Mouse (Mus musculus): ENCODE results near the gene Wdfy3.
"Not testable (repeated sequence)": the region's sequence is repeated elsewhere in the genome, so short reads cannot be mapped to it uniquely, and the experiment has no call there.

The Wdfy3 gene

DNA sequence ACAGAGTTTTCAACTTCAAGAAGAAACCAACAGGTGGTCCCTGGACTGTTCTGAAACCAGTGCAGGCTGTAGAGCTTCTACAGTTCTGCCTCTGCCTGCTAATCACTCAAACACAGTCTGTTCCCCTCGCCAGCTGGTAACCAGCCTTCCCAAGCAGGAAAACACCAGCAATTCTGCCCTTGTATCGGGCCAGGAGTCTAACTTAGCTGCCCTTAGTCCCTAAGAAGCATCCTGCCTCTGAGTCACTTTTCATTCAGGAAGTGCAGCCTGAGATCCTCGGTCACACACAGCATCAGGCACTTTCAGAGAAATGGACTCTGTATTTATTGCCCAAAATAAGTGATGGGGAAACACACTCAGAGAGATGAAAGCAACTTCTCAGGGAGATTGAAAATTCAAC, 66.3 kb downstream of the Wdfy3 start:
- no peak for DNase-seq (ENCODE audit: extremely low spot score, low spot score)

GRCm38 (mm10) chr5:102001026-102001425, 68.7 kb downstream of the Wdfy3 start:
- DNase-seq (ENCODE audit: extremely low spot score, low spot score), result no peak

DNA sequence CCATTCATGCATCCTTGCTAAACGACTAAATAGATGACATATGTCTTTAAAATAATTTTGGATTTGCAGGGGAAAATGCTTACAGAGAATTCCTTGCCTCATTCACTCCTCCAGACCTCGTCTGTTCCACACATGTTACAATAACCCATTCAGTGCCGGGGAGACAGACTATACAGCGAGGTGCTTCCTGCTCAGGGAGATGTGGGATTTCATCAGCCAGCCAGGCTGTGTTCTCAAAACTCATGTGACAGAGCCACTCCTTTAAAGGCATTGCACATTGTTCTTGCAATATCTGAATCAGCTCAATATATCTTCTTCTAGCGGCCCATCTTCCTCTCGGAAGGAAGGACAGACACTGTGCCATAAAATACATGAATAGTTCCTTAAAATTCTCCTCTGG, 70.8 kb downstream of the Wdfy3 start:
- no peak for DNase-seq (ENCODE audit: extremely low spot score, low spot score)

DNA sequence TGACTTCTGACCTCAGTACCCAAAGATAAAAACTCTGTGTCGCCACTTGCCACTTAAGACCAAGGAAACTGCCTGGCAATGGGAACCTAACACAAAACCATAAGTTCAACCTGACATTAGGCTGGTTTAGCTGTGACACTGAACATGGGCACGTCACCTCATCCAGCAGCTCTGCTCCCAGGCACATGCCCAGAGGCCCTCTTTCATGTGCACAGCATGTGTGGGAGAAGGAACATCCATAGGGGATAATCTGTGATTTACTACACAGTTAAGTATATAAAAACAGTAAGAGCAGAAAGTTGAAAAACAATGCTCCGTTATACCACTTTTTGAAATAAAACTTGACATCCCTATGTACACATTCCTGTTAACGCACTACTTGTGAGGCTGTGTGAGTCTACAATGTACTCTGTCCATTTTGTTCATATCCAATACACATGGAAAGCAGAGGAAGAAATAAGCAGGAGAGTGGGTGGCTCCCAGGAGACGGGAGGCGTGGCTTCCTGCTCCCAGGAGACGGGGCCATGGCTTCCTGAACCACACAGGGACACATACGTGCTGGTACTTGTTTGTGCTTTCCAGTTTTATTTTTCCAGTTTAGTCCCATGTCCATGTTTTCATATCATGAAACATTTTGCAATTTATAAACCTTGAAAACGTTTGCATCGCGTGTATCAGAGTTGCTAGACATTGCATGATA, 73.5 kb downstream of the Wdfy3 start:
- DNase-seq (ENCODE audit: extremely low spot score, low spot score), result no peak

- no peak for DNase-seq (ENCODE audit: extremely low spot score, low spot score)
Measured at GRCm38 (mm10) chr5:101995451-101995995, 74.2 kb downstream of the Wdfy3 start.

- DNase-seq (ENCODE audit: extremely low spot score, low spot score), result no peak
Measured at GRCm38 (mm10) chr5:101993996-101994395, 75.7 kb downstream of the Wdfy3 start.

DNA sequence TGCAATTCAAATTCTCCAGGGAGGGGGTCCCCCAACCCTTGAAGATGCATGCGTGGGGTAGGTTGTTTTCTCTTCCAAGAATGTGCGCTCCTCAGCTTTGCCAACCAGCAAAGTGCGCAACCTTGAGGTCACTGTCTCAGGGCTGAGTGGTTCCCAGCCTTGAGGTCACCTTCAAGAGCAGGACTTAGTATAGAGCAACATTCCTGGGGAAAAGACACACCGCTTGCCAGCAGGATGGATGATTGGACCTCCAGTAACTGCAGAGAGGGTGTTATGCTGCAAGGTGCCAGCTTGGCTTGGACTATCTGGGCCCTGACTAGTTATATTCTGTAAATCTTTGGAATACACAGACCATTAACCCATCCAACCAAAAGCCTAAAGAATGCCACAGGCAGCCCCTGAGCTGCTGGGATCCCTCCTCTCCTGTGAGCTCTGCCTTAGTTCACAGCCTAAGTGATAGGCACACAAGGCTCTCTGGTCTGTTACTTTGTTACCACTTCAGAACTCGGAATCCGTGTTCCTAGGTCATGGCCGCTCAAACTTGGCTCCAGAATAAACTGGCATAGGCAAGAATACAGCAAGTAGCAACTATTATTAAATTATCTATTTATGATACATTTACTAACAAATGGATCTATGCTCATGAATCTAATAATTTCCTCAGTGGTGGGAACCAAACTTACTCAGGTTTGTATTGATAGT, 76.6 kb downstream of the Wdfy3 start:
- no peak for DNase-seq (ENCODE audit: extremely low spot score, low spot score)

- no peak for DNase-seq (ENCODE audit: extremely low spot score, low spot score)
Measured at GRCm38 (mm10) chr5:101990298-101990845, 79.3 kb downstream of the Wdfy3 start.

DNA sequence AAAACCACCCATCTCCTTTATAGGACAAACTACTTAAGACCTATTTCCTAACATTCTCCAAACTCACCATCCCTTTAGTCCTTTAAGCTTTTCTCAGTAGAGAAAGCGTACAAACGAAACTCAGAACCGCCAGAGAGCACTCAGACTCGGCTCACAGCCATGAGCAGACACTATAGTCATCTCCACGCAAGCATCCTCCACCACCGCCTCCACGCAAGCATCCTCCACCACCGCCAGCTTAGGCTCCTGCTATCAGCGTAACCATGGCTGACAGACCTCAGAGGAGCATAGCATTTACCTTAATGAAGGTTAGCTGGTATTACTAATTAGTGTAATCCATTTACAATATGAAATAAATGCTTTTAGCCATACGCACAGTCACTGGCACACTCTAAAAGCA, 81.2 kb downstream of the Wdfy3 start:
- no peak for DNase-seq (ENCODE audit: extremely low spot score, low spot score)

DNA sequence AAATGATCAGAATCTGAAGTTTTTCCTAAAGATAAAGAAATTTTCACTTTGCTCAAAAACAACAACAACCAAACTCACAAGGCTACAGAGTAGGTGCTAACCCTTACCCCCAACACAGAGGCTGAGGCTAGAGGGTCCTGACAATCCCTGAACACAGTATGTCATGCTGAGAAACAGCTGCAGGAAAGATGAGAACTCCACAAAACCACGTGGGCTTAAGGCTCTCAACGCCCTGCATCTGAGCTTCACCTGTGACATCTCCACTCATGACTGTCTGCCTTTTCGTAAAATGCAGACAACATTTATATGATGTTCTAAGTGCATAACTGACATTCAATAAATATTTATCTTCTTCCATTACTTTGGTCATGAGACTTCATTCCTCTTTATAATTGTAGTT, 83.0 kb downstream of the Wdfy3 start:
- DNase-seq (ENCODE audit: extremely low spot score, low spot score), result no peak

DNA sequence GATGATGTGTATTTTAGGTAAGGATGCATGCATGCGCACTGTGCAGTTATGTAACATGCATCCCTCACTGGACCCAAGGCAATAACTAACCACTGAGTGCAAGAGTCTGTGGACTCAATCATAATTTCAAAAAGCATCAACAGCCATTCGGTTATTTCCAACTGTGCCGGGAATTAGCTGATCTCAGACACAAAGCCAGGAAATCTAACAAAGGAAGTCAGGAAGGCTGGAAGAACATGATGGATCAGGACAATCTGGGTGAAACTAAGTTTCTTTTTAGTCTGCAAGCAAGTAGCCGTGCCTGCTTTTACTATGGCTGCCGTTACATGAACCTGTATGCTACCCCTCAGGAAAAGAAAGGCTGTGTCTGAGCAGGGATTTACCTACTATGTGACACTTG, 87.5 kb downstream of the Wdfy3 start:
- DNase-seq (ENCODE audit: extremely low spot score, low spot score), result no peak

- DNase-seq (ENCODE audit: extremely low spot score, low spot score), result no peak
Measured at GRCm38 (mm10) chr5:101979594-101979993, 90.1 kb downstream of the Wdfy3 start.

GRCm38 (mm10) chr5:101972594-101972993, 97.1 kb downstream of the Wdfy3 start:
- DNase-seq (ENCODE audit: extremely low spot score, low spot score), result not testable (repeated sequence)

DNA sequence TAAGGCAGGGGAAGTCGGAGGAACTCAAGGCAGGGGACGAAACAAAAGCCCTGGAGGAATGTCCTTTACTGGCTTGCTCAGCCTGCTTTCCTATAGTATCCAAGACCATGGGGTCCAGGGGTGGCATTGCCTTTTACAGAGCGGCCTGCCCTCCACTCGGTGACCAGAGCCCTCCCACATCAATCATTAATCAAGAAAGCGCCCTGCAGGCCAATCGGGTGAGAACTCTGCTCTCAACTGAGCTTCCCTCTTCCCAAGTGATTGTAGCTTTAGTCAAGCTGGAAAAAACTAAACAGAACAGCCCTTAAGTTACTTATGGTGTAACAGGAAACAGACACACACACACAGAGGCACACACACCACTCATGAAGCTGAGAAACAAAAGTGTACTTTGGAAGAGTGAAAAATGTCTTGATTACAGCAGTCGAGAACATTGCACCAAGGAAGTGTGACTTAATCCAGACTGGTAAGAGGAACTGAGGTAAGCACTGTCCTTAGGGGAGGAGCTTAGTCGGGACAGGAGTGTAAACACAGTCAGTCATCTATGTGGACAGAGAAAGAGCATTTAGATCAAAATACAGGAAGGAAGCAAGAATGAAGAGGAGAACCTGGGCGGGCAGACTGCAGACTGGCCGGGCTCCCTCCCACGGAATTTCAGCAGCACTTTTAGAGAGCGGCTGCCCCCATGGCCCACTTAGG, 101.4 kb downstream of the Wdfy3 start:
- peak; percentile 20 for DNase-seq (ENCODE audit: extremely low spot score, low spot score)

DNA sequence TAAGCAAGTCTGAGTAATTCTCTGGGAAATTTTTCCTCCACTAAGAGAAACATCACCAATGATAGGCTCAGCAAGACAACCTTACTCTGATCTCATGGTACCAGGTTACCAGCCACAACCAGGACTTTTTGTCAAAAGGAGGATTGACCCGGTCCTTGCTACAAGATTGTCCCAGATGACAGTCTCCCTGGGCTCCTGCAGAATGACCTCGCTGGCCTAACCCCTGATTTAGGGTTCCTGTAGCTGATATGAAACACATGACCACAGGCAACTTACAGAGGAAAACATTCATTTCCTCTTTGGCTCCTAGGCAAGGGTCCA, 101.9 kb downstream of the Wdfy3 start:
- peak; percentile 15 for DNase-seq (ENCODE audit: extremely low spot score, low spot score)

GRCm38 (mm10) chr5:101962824-101963223, 106.9 kb downstream of the Wdfy3 start:
- no peak for DNase-seq (ENCODE audit: extremely low spot score, low spot score)

DNA sequence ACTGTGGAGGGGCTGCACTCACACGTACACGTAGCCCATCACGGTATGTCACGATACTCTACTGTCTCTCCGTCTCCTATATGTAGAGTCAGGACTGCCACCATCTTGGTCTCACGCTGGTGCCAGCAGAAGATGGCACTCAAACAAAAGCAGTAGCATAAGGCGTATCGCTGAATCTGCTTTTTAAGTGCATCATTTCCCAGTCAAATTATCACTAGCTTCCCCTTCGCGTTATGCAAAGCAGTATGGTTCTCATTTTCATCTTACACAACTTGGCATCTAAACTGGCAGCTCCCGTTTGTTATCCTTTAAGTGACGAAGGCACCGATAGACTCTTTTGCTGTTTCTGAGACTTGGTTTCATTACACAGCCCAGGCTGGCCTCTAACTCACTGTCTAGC, 110.4 kb downstream of the Wdfy3 start:
- DNase-seq (ENCODE audit: extremely low spot score, low spot score), result no peak

- no peak for DNase-seq (ENCODE audit: extremely low spot score, low spot score)
Measured at GRCm38 (mm10) chr5:101958941-101959340, 110.8 kb downstream of the Wdfy3 start.

DNA sequence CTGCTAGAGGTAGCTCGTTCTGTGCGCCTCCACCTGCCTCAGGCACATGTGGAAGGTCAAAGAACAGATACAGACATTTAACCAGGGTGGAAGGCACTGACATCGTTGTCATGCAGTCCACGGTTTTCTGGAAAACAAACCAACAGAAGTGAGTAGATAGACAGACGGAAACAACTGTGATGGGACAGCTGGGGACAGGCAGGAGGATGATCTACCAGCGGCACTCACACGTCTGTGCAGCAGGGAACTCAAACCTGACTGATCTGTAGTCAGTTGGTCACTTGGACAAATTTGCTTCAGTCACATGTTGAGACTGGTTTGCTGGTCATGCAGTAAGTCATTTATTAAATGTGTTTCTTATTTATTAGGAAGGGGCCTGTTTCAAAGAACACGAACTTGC, 112.3 kb downstream of the Wdfy3 start:
- no peak for DNase-seq (ENCODE audit: extremely low spot score, low spot score)

- DNase-seq (ENCODE audit: extremely low spot score, low spot score), result no peak
Measured at GRCm38 (mm10) chr5:101954393-101955340, 115.1 kb downstream of the Wdfy3 start.

GRCm38 (mm10) chr5:101951918-101952317, 117.8 kb downstream of the Wdfy3 start:
- DNase-seq (ENCODE audit: extremely low spot score, low spot score), result no peak
